Mouse (Mus musculus) testis, adult 2 months (tissue): Measurements from ENCODE around the gene Cdkn1b. TPM values are rescaled to one million over a fixed set of nuclear protein-coding genes. Genes with fewer than 3 reads are reported as not detected.

ENCODE experiments used
- H3K27ac ChIP-seq: fragments of 200-500 bp; 2 replicates; pipeline ENCODE4 v1.5.1; 2012; ENCODE audit warnings: low read depth, low read length; ENCODE audit not compliant: control insufficient read depth, insufficient read depth
- H3K27me3 ChIP-seq: fragments of 200-500 bp; 2 replicates; pipeline ENCODE4 v1.6.1; 2012; ENCODE audit warnings: mild to moderate bottlenecking, low read length, moderate library complexity; ENCODE audit not compliant: control insufficient read depth, insufficient read depth
- H3K36me3 ChIP-seq: fragments of 200-500 bp; 2 replicates; pipeline ENCODE4 v1.6.1; 2012; ENCODE audit warnings: mild to moderate bottlenecking, low read length; ENCODE audit not compliant: control insufficient read depth, insufficient read depth
- H3K4me1 ChIP-seq: fragments of 200-500 bp; 2 replicates; pipeline ENCODE4 v1.6.1; 2012; ENCODE audit warnings: low read length; ENCODE audit not compliant: control insufficient read depth, insufficient read depth
- H3K4me3 ChIP-seq: fragments of 200-500 bp; 2 replicates; pipeline ENCODE4 v1.5.1; 2012; ENCODE audit warnings: low read depth, mild to moderate bottlenecking, low read length, moderate library complexity, mixed read lengths; ENCODE audit not compliant: control insufficient read depth
- CTCF ChIP-seq: fragments of 200-500 bp; IDR thresholded peaks from 2 replicates; pipeline ENCODE4 v1.5.1; 2012; ENCODE audit warnings: low read depth, mild to moderate bottlenecking, inconsistent platforms, low read length, moderate library complexity; ENCODE audit not compliant: control insufficient read depth, insufficient read depth, insufficient replicate concordance
- POLR2A ChIP-seq: fragments of 200-500 bp; IDR thresholded peaks from 2 replicates; pipeline ENCODE4 v1.6.1; 2012; ENCODE audit warnings: low read depth, mild to moderate bottlenecking, inconsistent platforms, low read length, moderate library complexity; ENCODE audit not compliant: control insufficient read depth
- polyA plus RNA-seq: library from polyadenylated mRNA; depleted of rRNA; stranded (reverse); fragments of >200 nt; gene quantifications from 2 replicates; pipeline ENCODE4 v1.2.3, GENCODE M21; 2012

Gene Cdkn1b
- polyA plus RNA-seq, 1 experiment: 3.0 TPM

GRCm38 (mm10) chr6:134880046-134880445 is 40.2 kb upstream of the Cdkn1b start:
- H3K36me3 ChIP-seq: no peaks in the 10 kb centered on the region; the same call in 1 of the 2 replicates

GRCm38 (mm10) chr6:134883661-134884060 is 36.5 kb upstream of the Cdkn1b start:
- no peaks in the 10 kb centered on the region for H3K4me1 ChIP-seq
- no peaks in the 10 kb centered on the region; the same call in 1 of the 2 replicates for H3K36me3 ChIP-seq
- TF ChIP-seq CTCF: no peak
- no peak for TF ChIP-seq POLR2A
- H3K4me3 ChIP-seq: no peak overlapping the region
- no peaks in the 10 kb centered on the region for H3K27me3 ChIP-seq
- H3K27ac ChIP-seq: no peak overlapping the region

More at GRCm38 (mm10) chr6:134880046-134880445, 40.2 kb upstream of the Cdkn1b start:
- Histone ChIP-seq H3K4me1 (no peaks in the 10 kb centered on the region), H3K4me3 (no peak overlapping the region), H3K27me3 (no peaks in the 10 kb centered on the region), H3K27ac (no peak overlapping the region)
- TF ChIP-seq CTCF: no peak

- Histone ChIP-seq H3K27ac (no peak overlapping the region), H3K4me1 (no peaks in the 10 kb centered on the region), H3K27me3 (no peaks in the 10 kb centered on the region), H3K36me3 (no peaks in the 10 kb centered on the region; the same call in 1 of the 2 replicates), H3K4me3 (no peak overlapping the region)
- TF ChIP-seq CTCF (no peak), POLR2A (no peak)
These were observed 34.7 kb upstream of the Cdkn1b start for GRCm38 (mm10) chr6:134885515-134885914.

GRCm38 (mm10) chr6:134886475-134886874 is 33.7 kb upstream of the Cdkn1b start:
- Histone ChIP-seq H3K4me3 (no peak overlapping the region), H3K27ac (no peak overlapping the region), H3K36me3 (no peaks in the 10 kb centered on the region; the same call in 1 of the 2 replicates), H3K27me3 (no peaks in the 10 kb centered on the region), H3K4me1 (no peaks in the 10 kb centered on the region)
- TF ChIP-seq CTCF (no peak), POLR2A (no peak)

- H3K4me3 ChIP-seq: no peak overlapping the region
These were observed 33.2 kb upstream of the Cdkn1b start for GRCm38 (mm10) chr6:134887008-134887407.

GRCm38 (mm10) chr6:134887711-134888449 is 32.3 kb upstream of the Cdkn1b start:
- TF ChIP-seq CTCF (no peak), POLR2A (no peak)
- Histone ChIP-seq H3K27me3 (no peaks in the 10 kb centered on the region), H3K4me1 (no peaks in the 10 kb centered on the region), H3K27ac (no peak overlapping the region), H3K4me3 (no peak overlapping the region), H3K36me3 (no peaks in the 10 kb centered on the region; the same call in none of the 2 replicates)

More at GRCm38 (mm10) chr6:134887008-134887407, 33.2 kb upstream of the Cdkn1b start:
- no peaks in the 10 kb centered on the region; the same call in 1 of the 2 replicates for H3K36me3 ChIP-seq
- no peaks in the 10 kb centered on the region for H3K4me1 ChIP-seq
- no peak overlapping the region for H3K27ac ChIP-seq
- TF ChIP-seq CTCF: no peak
- no peaks in the 10 kb centered on the region for H3K27me3 ChIP-seq

- no peak overlapping the region for H3K4me3 ChIP-seq
- no peak overlapping the region for H3K27ac ChIP-seq
- no peaks in the 10 kb centered on the region; the same call in none of the 2 replicates for H3K36me3 ChIP-seq
- no peaks in the 10 kb centered on the region for H3K27me3 ChIP-seq
- no peaks in the 10 kb centered on the region for H3K4me1 ChIP-seq
- TF ChIP-seq POLR2A (no peak), CTCF (no peak)
These were observed 31.6 kb upstream of the Cdkn1b start for GRCm38 (mm10) chr6:134888563-134889017.
